Mouse (Mus musculus): ENCODE results near the gene Ralb.

Gene Ralb

DNA sequence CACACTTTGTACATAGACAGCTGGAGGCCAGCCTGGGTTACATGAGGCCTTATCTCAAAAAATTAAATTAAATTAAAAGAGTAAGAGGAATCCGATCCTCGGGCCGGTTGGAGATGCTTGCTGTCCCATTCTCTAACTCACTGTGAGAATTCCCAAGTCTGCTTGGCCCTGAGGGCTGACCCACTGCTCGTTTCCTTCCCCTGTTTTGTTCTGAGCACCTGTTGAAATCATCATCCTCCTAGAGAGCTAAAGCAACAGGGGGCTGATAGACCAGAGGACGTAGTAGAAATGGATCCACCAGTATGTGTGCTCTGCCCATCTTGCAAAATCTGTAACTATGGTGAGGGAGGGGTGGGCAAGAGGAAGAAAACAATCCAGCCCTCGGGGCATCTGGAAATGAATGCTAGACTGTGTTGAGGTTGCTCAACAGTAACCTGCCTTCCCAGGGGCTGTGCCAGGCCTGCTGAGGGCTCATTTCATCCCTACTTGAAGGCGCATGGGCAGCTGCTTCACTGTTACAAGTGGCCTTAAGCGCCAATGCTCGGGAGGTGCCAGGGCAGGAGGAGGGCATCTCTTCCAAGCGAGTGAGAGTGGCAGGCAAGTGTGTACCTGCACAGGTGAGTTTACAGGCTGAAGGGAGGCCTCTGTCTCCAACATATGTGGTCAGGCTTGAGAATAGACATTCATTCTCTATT is 53.8 kb downstream of the Ralb start:
- DNase-seq (ENCODE audit: low spot score in 2 of 2), result no peak

DNA sequence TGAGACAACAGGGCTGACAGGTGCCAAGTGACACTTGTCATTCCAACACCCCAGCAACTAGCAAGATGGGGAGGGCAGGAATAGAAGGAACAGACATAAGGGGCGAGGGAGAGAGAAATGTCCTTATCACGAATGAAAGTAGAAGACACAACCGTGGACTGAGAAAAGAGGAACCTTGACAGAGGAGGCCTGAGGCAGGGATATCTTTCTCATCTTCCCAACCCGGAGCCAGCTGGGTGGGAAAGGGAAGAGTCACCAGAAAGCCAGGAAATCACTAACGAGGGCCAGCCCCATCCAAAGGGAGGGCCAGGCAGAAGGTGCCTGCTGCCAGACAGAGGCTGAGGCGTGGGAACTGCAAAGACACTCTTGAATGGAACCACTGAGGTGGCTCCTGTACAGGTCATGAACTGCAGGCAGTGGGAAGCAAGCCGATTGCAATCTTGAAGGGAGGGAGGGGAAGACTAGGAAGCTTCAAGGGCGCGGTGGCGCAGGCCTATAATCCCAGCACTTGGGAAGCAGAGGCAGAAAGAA is 57.8 kb downstream of the Ralb start:
- DNase-seq (ENCODE audit: low spot score in 2 of 2), result no peak

GRCm38 (mm10) chr1:119443591-119444350 is 60.8 kb downstream of the Ralb start:
- DNase-seq (ENCODE audit: low spot score in 2 of 2), result no peak

GRCm38 (mm10) chr1:119442901-119443300 is 61.7 kb downstream of the Ralb start:
- DNase-seq (ENCODE audit: low spot score in 2 of 2), result no peak

- DNase-seq (ENCODE audit: low spot score in 2 of 2), result no peak
Observed at GRCm38 (mm10) chr1:119438105-119438637, 66.4 kb downstream of the Ralb start.

- no peak for DNase-seq (ENCODE audit: low spot score in 2 of 2)
Observed at GRCm38 (mm10) chr1:119437401-119437800, 67.2 kb downstream of the Ralb start.

DNA sequence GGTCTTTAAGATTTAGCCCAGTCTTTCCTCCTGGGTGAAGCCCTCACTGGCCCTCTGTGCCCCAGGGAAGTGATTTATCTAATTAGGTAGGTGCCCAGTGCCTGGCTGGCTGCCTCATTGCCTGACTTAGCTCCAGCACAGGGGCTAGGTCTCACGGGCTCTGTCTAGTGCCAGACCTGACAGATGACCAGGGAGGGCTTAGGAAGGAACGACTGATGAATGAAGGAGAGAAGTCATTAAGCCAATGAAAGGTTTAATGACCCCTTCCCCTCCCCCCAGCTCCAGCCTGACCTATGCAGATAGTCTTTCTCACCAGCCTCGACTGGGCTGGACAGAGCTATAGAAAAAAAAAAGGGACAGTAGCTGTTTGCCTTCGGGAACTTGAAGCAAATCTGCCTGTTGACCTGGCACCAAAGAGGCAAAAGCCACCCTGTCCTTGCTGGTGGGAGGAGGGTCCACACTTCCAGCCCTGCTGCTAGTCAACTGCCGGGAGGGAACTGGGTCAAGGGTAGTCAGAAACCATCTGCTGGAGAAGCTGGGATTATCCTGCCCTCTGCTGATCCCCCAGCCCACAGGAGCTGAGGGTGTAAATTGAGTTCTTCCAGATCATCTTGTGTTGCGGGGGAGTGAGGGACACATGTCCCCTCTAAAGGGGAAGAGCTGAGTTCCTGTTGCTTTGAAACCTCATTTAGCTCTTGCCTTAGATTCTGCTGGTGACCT is 80.3 kb downstream of the Ralb start:
- DNase-seq (ENCODE audit: low spot score in 2 of 2), result no peak

- peak; percentile 37 to 54 for DNase-seq (ENCODE audit: low spot score in 2 of 2)
Observed at GRCm38 (mm10) chr1:119423510-119423909, 81.1 kb downstream of the Ralb start.

GRCm38 (mm10) chr1:119422460-119423015 is 82.1 kb downstream of the Ralb start:
- no peak for DNase-seq (ENCODE audit: low spot score in 2 of 2)

GRCm38 (mm10) chr1:119421576-119422421 is 82.8 kb downstream of the Ralb start, which contains the start of gene Inhbb:
Gene Inhbb, minus strand, starts transcription at chr1:119422248.
- DNase-seq (ENCODE audit: low spot score in 2 of 2), result peak in 1 of 2 experiments; percentile 22

DNA sequence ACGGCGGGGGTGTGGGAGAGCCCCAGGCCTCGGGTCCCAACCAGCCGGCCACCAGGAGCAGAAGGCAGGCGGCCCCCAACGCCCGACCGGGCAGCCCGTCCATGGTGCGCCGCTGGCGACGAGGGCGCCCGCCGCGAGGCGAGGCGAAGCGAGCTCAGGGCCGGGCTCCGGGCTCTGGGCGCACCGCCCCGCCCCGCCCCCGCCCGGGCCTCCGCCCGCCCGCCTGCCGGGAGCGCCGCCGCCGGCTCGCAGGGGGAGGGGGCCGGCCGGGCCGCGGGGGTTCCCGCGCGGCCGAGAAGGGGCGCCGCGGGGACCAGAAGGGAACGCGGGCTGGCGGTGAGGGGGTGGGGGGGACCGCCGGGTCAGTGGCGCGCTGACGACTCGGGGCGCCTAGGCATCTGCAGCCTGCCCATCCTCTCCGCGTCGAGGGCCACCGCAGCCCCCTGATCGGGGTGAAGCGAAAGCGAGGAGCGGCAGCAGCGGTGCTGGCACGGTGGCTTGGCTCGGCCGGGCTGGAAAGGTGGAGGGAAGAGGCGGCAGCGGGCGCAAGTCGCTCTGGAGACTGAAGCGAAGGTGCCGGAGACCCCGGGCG is 83.5 kb downstream of the Ralb start:
- peak in 1 of 2 experiments; percentile 28 for DNase-seq (ENCODE audit: low spot score in 2 of 2)
